Mouse (Mus musculus) cerebellum, adult 2 months (tissue): Measurements from ENCODE around the gene Sprr1a.

ENCODE experiments used
- CTCF ChIP-seq: fragments of 200-500 bp; IDR thresholded peaks from 2 replicates; pipeline ENCODE4 v1.5.1; 2011; ENCODE audit warnings: low read depth, mild to moderate bottlenecking, control low read depth, low read length, moderate library complexity, borderline replicate concordance; ENCODE audit not compliant: insufficient read depth
- POLR2A ChIP-seq: fragments of 200-500 bp; IDR thresholded peaks from 2 replicates; pipeline ENCODE4 v1.6.1; 2011; ENCODE audit warnings: low read length, control low read depth, borderline replicate concordance; ENCODE audit not compliant: insufficient read depth

DNA sequence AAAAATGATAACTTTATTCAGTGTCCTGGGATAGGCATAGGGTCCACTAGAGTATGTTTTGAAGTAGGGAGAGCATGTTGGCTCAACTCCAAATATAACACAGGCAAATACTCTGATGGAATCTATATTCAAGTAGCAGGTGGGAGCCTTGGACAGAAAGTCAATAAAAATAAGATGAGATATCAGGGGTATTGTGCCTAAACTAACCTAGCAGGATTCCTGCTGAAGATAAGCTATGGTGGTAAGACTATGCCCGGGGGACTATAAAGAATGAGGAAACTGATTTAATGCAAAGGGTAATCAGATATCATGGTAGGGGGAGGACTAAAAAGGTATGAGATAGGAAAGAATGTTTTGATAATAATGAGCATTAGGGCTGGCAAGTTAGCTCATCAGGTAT lies 22.5 kb upstream of the Sprr1a start:
- no peak for TF ChIP-seq CTCF
- TF ChIP-seq POLR2A: no peak
